Mouse (Mus musculus): Measurements from ENCODE around the gene Ccdc134.

DNA sequence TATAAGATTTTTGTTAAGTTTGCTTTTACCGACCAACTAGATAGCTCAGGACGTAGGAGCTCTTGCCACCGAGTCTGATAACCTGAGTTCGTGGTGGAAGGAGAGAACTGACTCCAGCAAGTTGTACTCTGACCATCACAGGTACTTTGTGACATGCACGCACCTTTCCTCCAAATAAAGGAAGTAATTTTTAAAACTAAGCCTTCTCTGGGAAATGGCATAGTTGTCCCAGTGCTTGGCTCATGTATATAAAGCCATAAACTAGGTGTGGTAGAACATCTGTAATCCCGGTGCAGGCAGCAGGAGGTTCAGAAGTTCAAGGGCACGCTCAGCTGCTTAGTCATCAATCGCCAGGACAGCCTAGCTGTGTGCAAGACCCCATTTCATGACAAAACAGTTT lies 7.2 kb upstream of the Ccdc134 start:
- TF ChIP-seq CTCF (conservative IDR thresholded peaks at IDR 0.05; ENCODE audit: low read length) (no peak), NANOG (IDR thresholded peaks at IDR 0.05; ENCODE audit: borderline replicate concordance, low read length) (no peak)
